Mouse (Mus musculus) left cerebral cortex, postnatal 4 days (tissue): Measurements from ENCODE around the gene Sf3a1. TPM values are rescaled to one million over a fixed set of nuclear protein-coding genes. Genes with fewer than 3 reads are reported as not detected.
"Not testable (repeated sequence)": the region's sequence is repeated elsewhere in the genome, so short reads cannot be mapped to it uniquely, and the experiment has no call there.

Experiments
- DNase-seq: peaks from one replicate; pipeline ENCODE4 v3.0.0-alpha.2; 2022
- intact Hi-C: fragments of 180-260 bp; cut with DNase I; formaldehyde crosslinking; loops from one replicate; pipeline ENCODE4 v1.15.1; 2025
- total RNA-seq, 2 experiments: library from RNA; stranded (reverse); gene quantifications; 2 replicates each; pipeline ENCODE4 v1.2.3; 2021

The Sf3a1 gene
- total RNA-seq, result 10 to 100 TPM; 75.5 to 93.4 TPM

DNA sequence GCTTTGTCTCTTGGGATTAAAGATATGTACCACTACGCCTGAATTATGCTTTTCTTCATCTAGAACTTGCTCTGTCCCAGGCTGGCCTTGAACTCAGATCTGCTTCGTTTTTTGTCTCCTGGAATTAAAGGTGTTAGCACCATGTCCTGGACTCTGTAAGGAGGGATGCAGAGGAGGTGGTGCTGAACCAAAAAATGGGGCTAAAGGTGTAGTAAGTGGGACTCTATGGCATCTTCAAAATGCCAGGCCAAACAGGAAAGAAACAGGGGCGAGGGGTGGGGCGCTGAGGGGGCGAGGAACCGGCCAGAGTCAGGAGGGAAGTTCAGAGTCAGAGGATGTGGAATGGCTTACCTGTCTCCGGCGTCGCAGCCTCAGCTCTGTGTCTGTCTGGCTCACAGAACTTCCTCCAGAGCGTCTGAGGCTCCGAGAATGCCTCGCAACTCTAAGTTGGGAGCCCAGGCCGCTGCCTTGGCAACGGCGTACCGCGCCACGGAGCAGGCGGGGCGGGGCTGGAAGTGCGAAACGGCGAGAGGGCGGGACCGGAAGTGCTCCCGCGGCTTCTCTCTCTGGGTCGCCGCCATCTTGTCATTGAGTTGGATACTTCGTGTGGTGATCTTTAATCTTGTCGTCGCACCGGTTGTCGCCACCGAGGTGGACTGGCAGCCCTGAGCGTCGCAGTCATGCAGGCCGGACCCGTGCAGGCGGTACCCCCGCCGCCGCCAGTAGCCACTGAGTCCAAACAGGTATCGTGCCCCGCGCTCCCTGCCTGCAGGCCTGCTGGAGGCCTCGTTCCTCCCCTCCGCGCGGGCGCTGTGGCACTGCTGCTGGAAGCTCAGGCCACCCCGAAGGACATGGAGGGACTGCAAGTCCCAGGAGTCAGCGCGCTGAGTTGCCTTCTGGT, at the start of gene Sf3a1, which contains the start of gene Ccdc157:
Sf3a1 (plus strand) TSS at position 543 of the 901 bp plus-strand sequence.
Ccdc157 (minus strand) TSS at position 486 of the 901 bp plus-strand sequence.
- DNase-seq, result peak; percentile 93
- intact Hi-C loops, result no loop called here

DNA sequence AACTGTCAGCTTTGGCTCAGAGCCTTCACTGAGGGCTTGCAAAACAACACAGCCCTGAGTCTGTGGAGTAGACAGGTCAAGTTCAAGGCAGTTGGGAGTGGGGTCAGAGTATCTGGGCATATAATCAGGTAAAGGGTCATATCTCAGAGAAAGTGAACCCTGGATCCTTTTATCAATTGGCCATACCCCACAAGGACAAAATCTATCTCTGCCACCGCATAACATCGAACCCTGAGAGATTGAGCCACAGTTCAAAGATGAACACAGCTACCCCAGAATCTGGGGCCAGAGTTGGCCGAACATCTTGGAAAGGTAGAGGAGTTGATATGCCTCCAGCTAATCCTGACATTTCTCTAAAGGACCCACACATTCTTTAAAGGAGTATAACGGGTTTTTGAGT, 48.1 kb upstream of the Sf3a1 start:
- intact Hi-C loops, result no loop called here
- no peak for DNase-seq

DNA sequence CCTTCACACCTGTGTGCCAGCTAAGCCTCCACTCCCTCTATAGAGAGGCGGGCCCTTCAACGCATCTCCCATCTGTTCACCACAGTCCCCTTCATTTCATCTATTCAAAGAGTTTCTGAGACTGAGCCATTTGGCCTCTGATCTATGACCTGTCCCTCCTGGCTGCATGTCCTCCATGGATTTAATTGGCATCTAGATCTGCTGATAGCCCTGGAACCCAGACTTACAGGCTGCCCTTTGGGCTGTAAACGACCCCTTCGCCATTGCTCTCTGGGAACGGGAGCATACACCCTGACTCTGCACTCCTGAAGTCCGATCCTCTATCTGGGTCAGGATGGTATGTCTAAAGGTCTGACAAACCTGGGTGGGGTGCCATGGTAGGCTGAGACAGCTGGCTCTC, 47.3 kb upstream of the Sf3a1 start:
- intact Hi-C loops, result no loop called here
- DNase-seq, result no peak

DNA sequence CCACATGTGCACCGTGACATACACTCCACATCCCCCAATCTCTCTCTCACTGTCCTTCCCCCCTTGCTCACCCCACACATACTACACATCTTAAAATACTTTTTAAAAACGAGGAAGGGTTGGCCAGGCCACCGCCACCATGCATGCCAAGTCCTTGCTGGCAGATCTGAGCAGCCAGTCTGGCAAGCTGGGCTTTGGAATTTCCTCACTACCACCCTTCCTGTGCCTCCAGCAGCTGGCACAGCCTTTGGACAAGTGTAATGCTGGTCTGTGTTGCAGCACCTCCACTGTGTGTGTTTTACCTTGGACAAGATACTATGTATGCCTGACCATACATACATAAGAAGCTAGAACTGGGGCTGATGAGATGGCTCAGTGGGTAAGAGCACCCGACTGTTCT, 46.7 kb upstream of the Sf3a1 start:
- intact Hi-C loops, result no loop called here

DNA sequence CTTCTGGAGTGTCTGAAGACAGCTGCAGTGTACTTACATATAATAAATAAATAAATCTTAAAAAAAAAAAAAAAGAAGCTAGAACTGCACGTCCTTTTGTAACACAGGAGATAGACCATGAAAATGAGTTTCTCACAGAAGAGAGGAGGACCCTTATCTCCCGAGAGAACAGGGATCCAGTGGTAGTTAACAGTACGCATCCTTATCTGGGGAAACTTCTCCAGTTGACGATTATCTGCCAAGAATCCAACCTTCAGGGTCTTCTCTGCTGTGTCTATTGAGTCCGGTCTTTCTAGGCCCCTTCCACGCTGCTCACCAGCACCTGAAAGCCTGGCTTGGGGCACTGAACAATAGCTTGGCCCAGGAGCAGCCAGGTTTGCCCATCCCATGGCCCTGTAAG, 46.2 kb upstream of the Sf3a1 start:
- intact Hi-C loops, result no loop called here
- no peak for DNase-seq

More for the DNA sequence above, 46.7 kb upstream of the Sf3a1 start:
- no peak for DNase-seq

DNA sequence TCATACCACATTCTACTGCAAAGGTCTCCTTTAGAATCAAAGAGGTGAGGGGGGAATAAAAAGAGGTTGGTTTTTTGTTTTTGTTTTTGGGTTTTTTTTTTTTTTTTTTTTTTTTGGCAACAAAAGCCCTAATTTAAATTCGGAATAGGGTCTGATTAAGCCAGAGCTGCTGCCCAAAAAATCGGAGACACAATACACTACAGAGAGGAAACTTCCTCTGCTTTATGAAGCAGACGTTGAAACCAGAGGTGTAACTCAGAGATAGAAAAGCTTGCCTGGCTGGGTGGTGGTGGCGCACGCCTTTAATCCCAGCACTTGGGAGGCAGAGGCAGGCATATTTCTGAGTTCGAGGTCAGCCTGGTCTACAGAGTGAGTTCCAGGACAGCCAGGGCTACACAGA, 45.6 kb upstream of the Sf3a1 start:
- DNase-seq, intact Hi-C loops: not testable (repeated sequence)

DNA sequence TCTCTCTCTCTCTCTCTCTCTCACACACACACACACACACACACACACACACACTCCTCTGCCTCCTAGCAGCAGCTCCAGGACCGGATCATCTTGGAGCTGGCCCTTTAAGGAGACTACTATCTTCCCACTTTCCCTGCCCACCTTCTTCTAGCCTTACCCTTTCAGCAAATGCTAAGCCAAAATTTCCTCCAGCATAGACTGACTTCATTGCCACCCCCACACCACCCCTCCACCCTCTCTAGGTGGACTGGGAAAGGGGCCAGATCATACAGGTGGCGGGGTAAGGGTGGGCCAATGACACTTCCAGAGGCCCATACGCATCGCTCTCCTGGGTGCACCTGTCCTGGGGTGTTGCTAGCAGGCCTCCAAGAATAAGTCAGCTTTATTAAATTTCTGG, 44.7 kb upstream of the Sf3a1 start:
- intact Hi-C loops, result no loop called here
- DNase-seq, result no peak

DNA sequence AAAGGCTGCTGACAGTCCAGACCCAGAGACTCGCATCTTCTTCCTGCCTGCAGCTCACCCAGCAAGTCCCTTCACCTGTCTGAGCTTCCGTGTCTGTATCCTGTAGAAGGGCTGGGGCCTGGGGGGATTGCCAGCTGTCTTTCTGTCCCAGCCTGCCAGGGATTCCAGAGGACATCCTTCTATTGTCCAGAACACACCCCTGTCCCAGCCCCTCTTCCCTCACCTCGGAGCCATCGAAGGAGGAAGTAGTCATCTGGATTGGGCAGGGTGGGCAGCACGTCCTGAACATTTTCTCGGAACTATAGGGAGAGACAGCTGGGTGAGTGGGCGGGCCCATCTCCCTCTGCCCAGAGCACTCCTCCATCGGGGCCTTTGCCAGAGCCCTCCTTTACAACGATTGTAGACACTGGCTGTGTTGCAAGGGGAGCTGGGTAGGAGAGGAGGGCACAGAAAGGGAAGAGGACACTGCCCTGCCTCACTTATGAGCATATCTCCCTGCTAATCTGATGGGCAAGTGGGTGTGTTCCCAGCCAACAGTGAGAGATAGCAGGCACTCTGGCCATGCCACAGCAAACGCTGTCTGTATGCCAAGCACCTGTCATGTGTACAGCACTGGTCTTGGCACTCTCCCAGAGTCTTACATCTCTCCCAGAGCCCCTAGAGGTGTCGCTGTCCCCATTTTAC, 43.5 kb upstream of the Sf3a1 start:
- no peak for DNase-seq
- intact Hi-C loops, result no loop called here

DNA sequence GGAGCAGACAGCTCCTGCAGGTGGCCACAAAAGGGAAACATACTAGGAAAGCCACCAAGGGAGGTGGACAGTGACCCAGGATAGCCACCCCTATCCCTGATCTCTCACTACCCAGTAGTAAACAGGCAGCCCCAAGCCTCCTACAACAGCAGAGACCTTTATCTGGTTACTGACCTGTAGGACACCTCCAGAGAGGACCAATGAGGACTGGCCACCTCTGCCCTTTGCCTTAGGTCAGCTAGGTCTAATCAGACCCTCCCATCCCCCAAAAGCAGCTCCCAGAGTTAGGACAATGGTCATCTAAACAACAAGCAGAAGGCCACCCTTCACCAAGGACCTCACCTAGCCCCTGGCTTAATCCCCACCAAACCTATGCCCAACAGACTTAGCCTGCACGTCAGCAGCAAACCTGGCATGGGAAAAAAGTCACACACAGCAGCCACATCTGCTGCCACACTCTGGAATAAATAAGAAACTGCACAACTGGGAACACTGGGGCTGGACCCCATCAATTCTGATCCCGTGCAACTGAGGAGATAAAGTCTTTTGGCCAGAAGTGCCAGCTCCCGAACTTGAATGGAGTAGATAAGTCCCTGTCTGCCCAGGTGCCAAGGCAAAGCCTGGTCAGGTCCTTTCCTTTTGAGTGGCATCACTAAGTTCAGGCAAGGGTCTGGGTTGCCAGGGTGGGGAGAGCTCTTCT, 42.6 kb upstream of the Sf3a1 start:
- intact Hi-C loops, result no loop called here
- no peak for DNase-seq

DNA sequence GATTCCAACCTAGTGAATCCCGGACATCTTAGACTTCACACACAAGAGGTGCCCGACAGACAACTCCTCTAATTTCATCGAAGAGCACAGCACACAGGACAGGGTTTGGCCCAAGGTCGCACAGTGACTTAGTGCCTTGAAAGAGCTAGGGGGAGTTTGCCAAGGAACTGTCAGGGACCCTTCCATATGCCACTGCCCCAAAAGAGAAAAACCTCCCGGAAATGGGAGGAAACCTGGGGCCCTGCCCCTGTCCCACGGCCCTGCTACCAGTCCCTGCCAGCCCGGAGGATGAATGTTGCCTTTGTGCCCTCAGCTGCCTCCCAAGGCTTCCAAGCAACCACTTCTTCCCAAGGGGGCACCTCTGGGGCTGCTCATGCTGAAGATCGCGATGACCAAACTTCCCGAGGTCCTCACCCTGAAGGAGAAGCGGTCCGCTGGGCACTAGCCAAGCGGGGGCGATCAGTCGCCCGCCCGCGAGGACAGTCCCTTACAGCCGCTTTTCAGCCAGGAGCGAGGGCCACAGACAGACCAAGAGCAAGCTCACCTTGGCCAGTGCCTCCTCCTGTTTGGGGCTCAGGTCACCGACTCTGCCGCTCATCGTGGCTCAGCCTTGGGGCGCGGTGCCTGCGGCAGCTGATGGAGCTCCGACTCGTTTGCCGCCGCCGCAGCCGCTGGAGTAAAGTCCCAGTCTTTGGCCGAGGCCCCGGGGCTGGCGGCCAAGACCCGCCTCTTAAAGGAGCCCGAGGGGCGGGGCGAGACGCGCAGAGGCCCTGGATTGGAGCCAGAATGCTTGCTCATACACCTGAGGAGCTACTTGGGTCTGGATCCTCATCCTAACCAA, 41.8 kb upstream of the Sf3a1 start:
- intact Hi-C loops, result no loop called here
- DNase-seq, result peak; percentile 66

DNA sequence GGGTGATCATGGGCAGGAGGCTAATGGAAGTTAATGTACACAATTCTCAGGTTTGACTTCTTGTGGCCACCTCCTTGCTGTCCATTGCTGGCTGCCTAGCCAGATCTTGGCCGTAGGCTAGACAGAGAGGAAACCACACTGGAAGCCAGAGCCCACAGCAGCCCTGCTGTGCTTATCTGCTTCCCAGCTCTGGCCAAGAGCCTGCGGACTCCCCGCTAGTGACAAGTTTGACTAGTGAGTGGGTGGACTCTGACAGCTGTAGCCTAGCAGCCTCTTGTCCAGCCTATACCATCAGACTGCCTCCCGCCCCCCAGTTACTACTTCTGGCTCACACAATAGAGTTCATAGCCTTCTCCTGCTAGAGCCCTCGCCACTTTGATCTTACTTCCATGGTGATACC, 40.5 kb upstream of the Sf3a1 start:
- intact Hi-C loops, result no loop called here

DNA sequence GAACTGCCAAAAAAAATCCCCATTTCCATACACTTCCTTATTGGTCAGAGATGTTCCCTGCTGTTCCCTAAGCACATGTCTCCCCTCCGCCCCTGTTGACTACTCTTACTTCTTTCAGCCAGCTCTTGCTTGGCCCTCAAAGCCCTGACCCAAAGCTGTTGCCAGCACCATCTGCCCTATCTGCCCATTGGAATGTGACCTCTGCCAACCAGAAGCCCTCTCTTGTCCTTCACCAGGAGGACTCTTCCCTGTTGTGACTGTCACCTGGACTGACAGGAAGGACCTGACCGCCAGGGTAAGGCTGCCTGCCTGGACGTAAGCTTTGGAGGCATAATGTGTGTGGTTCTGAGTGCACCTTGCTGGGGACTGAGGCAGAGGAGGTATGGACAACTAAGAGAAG, 38.5 kb upstream of the Sf3a1 start:
- no peak for DNase-seq
- intact Hi-C loops, result no loop called here

More for the DNA sequence above, 40.5 kb upstream of the Sf3a1 start:
- no peak for DNase-seq

DNA sequence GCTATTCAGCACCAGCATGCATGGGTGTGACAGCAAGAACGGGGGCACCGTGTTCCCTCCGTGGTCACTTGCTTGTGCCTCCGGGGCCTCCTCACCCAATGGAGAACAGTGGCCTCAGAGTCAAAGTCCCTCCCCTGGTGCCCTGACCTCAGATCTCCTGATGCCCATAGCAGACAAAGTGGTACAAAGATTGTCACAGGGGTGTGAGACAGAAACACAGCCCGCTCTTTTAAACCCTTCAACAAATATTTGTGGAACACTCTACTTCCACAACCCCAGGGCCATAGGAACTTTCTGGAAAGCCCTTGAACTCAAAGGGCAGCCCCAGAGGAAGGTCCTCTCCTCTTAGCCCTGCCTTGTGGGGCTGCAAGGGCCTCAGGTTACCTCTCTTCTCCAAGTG, 37.9 kb upstream of the Sf3a1 start:
- no peak for DNase-seq
- intact Hi-C loops, result no loop called here

DNA sequence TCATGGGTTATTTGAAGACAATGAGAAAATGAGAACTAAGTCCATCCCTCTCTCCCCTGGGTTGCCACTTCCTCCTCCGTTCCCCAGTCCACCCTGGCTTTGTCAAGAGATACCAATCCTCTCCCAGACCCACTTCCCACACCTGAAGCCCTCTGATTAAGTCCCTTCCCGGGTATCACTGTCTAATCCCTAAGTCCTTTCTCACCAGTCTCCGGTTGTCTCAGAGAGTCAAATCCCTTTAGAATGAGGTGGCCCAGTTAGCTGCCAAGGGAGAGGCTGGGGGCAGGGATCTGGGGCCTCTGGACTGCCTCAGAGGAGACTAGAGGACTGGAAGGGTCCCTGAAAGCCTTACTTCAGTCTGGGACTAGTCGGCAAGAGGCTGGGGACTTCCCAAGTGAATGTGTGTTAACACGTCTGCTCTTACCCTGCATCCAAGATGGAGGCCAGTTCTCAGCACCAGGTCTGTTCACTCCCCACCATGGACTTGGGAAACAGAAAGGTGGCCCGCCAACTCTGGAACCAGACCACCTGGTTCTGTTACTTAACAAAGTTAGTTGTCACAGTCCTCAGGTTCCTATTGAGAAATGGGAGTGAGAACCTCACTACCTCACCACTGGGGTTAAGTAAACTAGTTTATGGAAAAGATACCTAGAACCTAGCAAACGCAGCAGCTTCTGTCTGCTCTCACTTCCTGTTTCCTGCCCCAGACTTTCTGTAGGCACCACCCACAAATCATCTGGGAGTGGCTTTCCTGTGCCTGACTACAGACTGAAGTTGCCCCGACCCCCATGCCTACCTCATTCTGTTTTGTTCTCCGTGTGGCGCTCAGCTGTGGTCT, 37.2 kb upstream of the Sf3a1 start, which contains the start of gene Sec14l2:
Sec14l2 (minus strand) TSS at position 674 of the 838 bp plus-strand sequence.
- no peak for DNase-seq
- intact Hi-C loops, result no loop called here

DNA sequence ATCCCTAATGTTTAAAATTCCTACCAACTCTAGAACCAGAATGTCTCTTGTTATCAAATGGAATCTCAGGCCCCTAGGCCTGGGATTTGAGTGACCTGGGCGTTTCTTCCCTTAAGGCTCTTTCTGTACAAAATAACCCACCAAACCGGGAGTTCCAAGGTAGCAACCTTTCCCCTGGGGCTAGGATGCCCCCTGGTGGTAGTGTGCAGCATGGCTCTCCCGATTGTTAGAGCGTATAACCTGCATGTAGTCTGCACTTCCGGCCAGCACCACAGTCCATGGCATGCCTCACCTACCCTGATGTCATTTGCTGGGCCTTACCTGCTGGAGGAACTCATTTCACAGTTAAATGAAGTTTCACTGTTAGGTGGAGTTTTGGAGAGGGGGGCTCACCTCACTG, 36.2 kb upstream of the Sf3a1 start:
- intact Hi-C loops, result no loop called here
- DNase-seq, result peak; percentile 42

DNA sequence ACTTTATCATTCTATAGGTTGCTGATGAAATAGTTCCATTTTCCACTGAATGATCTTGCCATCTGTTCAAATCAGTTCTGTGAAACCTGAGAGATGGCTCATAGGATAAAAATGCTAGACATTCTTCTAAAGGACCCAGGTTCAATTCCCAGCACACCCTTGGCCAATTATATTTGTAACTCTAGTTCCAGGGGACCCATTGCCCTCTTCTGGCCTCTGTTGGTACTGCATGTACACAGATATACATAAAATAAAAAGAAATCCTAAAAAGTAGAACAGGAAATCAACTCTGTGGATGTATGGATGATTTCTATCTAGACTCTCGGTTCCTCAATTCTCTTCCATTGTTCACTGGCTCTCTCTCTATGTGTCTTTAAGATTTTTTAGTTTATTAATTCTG, 33.1 kb upstream of the Sf3a1 start:
- no peak for DNase-seq
- intact Hi-C loops, result no loop called here

DNA sequence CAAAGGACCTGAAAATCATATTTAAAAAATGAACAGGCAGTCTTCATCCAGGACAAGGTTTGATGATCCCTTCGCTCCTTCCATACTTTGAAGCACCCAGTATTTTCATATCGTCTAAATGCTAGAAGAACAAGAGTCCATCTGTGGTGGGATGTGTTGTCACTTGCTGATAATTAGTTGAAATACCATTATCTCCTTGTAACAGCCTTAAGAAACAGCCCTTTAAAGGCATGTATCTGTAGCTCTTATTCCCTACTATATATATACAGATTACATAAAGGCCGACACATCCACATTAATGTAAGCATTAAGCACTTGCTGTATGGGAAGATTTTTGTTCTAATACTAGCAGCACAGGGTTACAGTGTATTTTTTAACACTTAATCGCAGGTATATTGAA, 31.7 kb upstream of the Sf3a1 start:
- DNase-seq, intact Hi-C loops: not testable (repeated sequence)

DNA sequence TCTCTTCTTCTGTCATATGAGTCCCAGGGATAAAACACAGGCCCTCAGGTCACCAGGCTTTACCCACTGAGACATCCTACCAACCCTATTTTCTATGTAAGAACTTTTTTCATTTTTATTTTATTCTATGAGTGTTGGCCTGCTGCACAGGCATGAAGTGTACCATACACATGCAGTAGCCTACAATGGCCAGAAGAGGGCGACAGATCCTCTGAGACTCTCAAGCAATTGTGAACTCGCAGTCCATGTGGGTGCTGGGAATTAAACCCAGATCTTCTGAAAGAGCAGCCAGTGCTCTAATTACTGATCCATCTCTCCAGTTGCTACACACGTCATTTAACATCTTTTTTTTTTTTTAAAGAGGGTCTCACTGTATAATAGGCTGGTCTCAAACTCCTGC, 26.7 kb upstream of the Sf3a1 start:
- no peak for DNase-seq
- intact Hi-C loops, result no loop called here

DNA sequence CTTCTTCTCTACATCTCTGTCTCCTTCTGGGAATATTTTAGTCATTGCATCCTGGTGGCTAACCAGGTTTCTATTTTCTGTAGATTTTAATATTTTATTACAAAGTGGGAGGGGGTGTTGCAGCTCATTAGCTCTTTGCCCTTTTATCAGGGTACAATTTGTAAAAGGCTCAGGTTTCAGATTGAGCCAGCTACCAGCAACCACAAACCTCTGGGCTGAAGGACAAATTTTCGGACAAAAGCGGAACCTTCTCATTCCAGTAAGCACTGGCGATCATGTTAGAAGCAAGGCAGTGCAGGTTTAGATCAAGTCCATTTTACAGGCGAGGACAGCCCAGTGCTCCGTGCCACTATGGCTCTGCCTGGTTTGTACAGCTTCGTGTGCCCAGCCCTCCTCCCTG, 25.8 kb upstream of the Sf3a1 start:
- no peak for DNase-seq
- intact Hi-C loops, result loop anchor here (2.0 kb wide), 1 partner anchor 84 kb away; the partner anchor contains the start of gene Castor1
